Mouse (Mus musculus) testis, adult 2 months (tissue): ENCODE measurements around the gene Cdkal1. TPM values are rescaled to one million over a fixed set of nuclear protein-coding genes. Genes with fewer than 3 reads are reported as not detected.

ENCODE experiments used
- H3K27ac ChIP-seq: fragments of 200-500 bp; 2 replicates; pipeline ENCODE4 v1.5.1; 2012; ENCODE audit warnings: low read depth, low read length; ENCODE audit not compliant: control insufficient read depth, insufficient read depth
- H3K27me3 ChIP-seq: fragments of 200-500 bp; 2 replicates; pipeline ENCODE4 v1.6.1; 2012; ENCODE audit warnings: mild to moderate bottlenecking, low read length, moderate library complexity; ENCODE audit not compliant: control insufficient read depth, insufficient read depth
- H3K36me3 ChIP-seq: fragments of 200-500 bp; 2 replicates; pipeline ENCODE4 v1.6.1; 2012; ENCODE audit warnings: mild to moderate bottlenecking, low read length; ENCODE audit not compliant: control insufficient read depth, insufficient read depth
- H3K4me1 ChIP-seq: fragments of 200-500 bp; 2 replicates; pipeline ENCODE4 v1.6.1; 2012; ENCODE audit warnings: low read length; ENCODE audit not compliant: control insufficient read depth, insufficient read depth
- H3K4me3 ChIP-seq: fragments of 200-500 bp; 2 replicates; pipeline ENCODE4 v1.5.1; 2012; ENCODE audit warnings: low read depth, mild to moderate bottlenecking, low read length, moderate library complexity, mixed read lengths; ENCODE audit not compliant: control insufficient read depth
- CTCF ChIP-seq: fragments of 200-500 bp; IDR thresholded peaks from 2 replicates; pipeline ENCODE4 v1.5.1; 2012; ENCODE audit warnings: low read depth, mild to moderate bottlenecking, inconsistent platforms, low read length, moderate library complexity; ENCODE audit not compliant: control insufficient read depth, insufficient read depth, insufficient replicate concordance
- POLR2A ChIP-seq: fragments of 200-500 bp; IDR thresholded peaks from 2 replicates; pipeline ENCODE4 v1.6.1; 2012; ENCODE audit warnings: low read depth, mild to moderate bottlenecking, inconsistent platforms, low read length, moderate library complexity; ENCODE audit not compliant: control insufficient read depth
- polyA plus RNA-seq: library from polyadenylated mRNA; depleted of rRNA; stranded (reverse); fragments of >200 nt; gene quantifications from 2 replicates; pipeline ENCODE4 v1.2.3, GENCODE M21; 2012

Gene Cdkal1
- polyA plus RNA-seq, 1 experiment, result 14.3 TPM

GRCm38 (mm10) chr13:29649593-29649992, 205.9 kb downstream of the Cdkal1 start:
- Histone ChIP-seq H3K27ac (no peak overlapping the region), H3K4me1 (no peaks in the 10 kb centered on the region), H3K36me3 (no peaks in the 10 kb centered on the region), H3K27me3 (no peaks in the 10 kb centered on the region), H3K4me3 (no peak overlapping the region)
- TF ChIP-seq POLR2A, result no peak
- no peak for TF ChIP-seq CTCF

GRCm38 (mm10) chr13:29642226-29642625, 213.2 kb downstream of the Cdkal1 start:
- Histone ChIP-seq H3K4me3 (no peak overlapping the region), H3K4me1 (no peaks in the 10 kb centered on the region), H3K27me3 (no peaks in the 10 kb centered on the region), H3K27ac (no peak overlapping the region), H3K36me3 (no peaks in the 10 kb centered on the region)
- TF ChIP-seq CTCF, result no peak
- no peak for TF ChIP-seq POLR2A

- Histone ChIP-seq H3K4me1 (no peaks in the 10 kb centered on the region), H3K36me3 (no peaks in the 10 kb centered on the region), H3K27ac (no peak overlapping the region), H3K27me3 (no peaks in the 10 kb centered on the region), H3K4me3 (no peak overlapping the region)
- no peak for TF ChIP-seq POLR2A
Measured at GRCm38 (mm10) chr13:29641200-29641599, 214.3 kb downstream of the Cdkal1 start.

- Histone ChIP-seq H3K36me3 (no peaks in the 10 kb centered on the region), H3K4me3 (no peak overlapping the region), H3K4me1 (no peaks in the 10 kb centered on the region), H3K27ac (no peak overlapping the region), H3K27me3 (no peaks in the 10 kb centered on the region)
- TF ChIP-seq CTCF (no peak), POLR2A (no peak)
Measured at GRCm38 (mm10) chr13:29640186-29640585, 215.3 kb downstream of the Cdkal1 start.

GRCm38 (mm10) chr13:29638303-29638702, 217.2 kb downstream of the Cdkal1 start:
- TF ChIP-seq CTCF (no peak), POLR2A (no peak)
- no peak overlapping the region for H3K27ac ChIP-seq
- H3K36me3 ChIP-seq, result no peaks in the 10 kb centered on the region
- H3K4me3 ChIP-seq, result no peak overlapping the region
- no peaks in the 10 kb centered on the region for H3K4me1 ChIP-seq
- no peaks in the 10 kb centered on the region for H3K27me3 ChIP-seq

- Histone ChIP-seq H3K27me3 (no peaks in the 10 kb centered on the region), H3K27ac (no peak overlapping the region), H3K36me3 (no peaks in the 10 kb centered on the region), H3K4me3 (no peak overlapping the region), H3K4me1 (no peaks in the 10 kb centered on the region)
- TF ChIP-seq POLR2A (no peak), CTCF (no peak)
Measured at GRCm38 (mm10) chr13:29637788-29638187, 217.7 kb downstream of the Cdkal1 start.

GRCm38 (mm10) chr13:29635581-29635980, 219.9 kb downstream of the Cdkal1 start:
- Histone ChIP-seq H3K4me1 (no peaks in the 10 kb centered on the region), H3K4me3 (no peak overlapping the region), H3K27me3 (no peaks in the 10 kb centered on the region), H3K36me3 (no peaks in the 10 kb centered on the region), H3K27ac (no peak overlapping the region)
- TF ChIP-seq CTCF (no peak), POLR2A (no peak)

- Histone ChIP-seq H3K4me3 (no peak overlapping the region), H3K4me1 (no peaks in the 10 kb centered on the region), H3K27ac (no peak overlapping the region), H3K27me3 (no peaks in the 10 kb centered on the region), H3K36me3 (no peaks in the 10 kb centered on the region)
- TF ChIP-seq POLR2A, result no peak
- no peak for TF ChIP-seq CTCF
Measured at GRCm38 (mm10) chr13:29631342-29631741, 224.1 kb downstream of the Cdkal1 start.
